Mouse (Mus musculus) CD8-positive naive resting alpha-beta T cell, adult 2 months (primary cell): ENCODE measurements around the gene Spem2.

Experiments
- DNase-seq, 2 experiments: peaks; one replicate each; pipeline ENCODE4 v3.0.0; 2022; ENCODE audit warnings: low read depth in 2 of 2, low spot score in 2 of 2

Gene Spem2

DNA sequence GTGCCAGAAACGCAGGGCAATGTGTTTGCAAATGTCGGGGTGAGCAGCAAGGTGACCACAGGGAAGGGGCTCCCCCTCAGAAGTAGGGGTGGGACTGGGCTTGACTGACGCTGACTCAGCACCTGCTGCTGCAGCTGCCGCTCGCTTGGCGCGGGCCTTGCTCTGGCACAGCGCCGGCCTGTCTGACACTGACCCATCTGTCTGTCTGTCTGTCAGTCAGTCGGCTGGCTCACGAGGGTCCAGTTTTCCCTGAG lies 18.2 kb downstream of the Spem2 start:
- no peak for DNase-seq

DNA sequence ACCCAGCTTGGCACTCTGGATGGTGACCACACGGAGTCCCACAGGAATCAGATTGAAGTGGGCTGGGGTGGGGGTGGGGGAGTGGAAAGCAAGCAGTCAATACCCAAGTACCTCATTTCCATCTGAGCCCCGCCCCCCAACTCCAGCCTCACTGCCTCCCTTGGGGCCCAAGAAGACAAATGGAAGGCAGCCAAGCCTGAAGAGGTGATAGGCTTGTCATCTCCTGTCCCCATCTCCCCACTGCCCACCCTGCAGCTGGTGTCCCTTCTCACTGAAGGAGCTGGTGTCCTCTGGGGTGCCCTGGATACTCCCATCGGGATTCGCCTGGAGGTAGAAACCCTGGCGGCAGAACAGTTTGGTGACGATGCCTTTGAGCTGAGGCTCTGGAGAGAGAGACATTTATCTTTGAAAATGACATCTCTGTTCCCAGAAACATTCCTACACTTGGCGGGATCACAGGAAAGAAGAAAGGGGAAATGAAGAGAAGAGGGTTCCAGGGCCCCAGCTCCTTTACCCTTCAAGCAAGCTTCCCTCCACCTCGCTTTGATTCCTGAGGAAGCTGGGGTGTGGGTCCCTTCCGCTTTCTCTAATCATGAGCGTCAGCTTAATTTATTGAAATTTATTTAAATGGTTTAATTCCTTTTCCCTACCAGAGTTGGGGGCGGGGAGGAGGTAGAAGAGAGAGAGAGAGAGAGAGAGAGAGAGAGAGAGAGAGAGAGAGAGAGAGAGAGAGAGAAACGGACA lies 18.7 kb downstream of the Spem2 start:
- no peak for DNase-seq

DNA sequence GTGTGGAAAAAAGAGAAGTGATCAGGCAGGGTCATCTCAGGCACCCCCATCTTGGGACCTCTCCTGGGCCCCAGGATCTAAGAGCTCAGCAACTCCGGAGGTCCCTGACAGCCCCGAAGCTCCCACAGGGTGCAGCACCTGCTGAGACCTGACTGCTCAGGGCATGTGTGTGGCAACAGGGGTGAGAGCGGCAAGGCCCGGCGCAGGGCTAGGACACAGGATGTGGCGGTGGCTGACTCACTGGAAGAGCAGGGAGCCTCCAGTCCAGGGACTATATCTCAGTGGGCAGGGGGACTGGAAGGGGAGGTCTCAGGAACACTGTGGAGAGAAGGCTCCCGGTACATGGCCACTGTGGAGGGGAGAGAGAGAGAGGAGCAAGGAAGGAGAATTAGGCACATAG lies 20.3 kb downstream of the Spem2 start:
- DNase-seq, result no peak

DNA sequence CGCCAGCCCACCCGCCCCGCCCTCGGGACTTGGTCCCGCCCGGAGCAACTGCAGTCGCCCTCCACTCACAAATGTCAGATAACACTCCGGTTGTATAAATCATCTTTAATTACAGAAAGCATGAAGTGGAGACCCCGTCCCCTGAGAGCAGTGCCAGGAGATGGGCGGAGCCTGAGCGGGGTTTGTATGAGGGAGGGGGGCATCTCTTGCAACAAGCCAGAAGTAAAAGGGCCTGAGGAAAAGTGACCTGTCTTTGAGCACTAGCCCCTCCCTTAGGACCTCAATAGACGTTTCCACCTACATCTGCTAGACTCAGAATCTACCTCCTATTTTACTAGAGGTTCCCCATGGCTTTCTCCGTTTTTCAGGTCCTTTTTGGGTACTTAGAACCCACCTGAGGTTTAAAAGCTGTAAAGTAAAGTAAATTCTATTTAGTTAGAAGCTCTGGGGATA lies 22.3 kb downstream of the Spem2 start:
- DNase-seq, result no peak

DNA sequence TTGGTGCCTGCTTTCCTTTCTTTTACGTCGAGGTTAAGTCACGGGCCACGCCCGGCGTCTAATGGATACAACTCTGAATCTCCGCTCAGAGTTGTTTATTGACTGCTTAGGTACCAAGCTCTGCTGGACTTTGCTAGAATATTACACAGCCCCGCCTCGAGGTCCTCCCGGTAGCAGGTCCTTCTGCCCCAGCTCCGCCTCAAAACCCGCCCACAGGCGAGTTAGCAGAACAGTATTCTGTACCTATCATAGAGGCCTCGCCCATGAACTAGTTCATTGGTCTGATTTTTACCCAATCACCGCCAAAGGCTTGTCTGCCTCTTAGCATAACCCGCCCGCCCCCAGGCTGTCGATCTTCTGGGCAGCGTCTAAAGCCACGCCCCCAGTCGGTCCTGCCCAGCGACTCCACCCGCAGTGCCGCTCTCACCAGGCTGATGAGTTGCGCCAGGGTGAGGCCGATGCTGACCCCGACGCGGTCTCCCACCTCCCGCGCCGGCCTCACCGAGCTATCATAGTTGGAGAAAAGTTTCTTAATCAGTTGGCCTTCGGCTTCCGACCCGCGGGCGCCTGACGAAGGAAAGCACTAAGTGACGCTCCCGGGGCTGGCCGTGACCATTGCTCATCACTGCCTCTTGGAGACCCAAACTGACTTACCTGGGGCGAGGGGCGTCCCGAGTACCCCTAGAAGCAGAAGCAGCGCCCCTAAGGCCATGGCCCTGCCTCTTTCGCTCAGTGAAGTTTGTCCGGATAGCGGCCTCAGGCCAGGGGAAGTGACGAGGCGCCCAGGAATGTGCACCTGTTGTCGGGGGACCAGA lies 22.9 kb downstream of the Spem2 start, which contains the start of gene Chrnb1:
Chrnb1 (minus strand) TSS at position 776 of the 815 bp plus-strand sequence.
- DNase-seq, result peak; percentile 79 to 80

DNA sequence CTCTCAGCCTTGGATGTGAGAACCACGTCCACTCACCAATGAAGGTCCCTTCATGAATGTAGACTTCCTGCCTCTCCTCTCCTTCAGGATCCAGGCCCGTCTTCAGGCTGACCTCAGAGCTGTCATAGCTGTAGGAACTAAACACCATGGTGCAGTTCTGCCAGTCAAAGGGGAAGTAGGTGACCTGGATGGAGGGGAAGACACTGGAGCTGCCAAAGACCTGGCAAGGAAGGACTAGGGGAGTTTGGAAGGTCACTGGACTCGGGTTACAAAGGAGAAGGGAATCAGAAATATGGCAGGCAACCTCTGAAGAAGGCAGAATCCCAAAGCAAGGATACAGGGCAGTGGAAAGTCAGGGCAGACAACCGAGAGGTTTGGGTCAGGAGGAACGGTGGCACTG lies 24.8 kb downstream of the Spem2 start:
- no peak for DNase-seq

DNA sequence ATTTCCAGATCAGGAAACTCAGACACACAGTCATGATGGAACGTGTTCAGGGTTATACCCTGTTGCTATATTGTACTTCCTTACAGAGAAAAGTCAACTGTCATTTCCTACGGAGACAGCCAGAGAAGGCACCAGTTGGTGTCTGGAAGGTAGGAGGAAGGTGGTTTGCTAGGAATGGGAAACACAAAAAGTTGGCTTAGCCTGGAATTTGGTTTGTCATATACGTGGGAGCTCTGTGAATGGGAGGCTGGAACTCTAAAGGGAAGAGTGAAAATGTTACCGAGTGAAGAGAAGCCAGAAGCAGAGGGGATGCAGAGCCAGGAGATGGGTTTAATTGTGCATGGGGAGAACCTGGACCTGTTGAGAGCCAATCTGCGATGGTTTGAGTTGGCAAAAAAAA lies 26.8 kb downstream of the Spem2 start:
- no peak for DNase-seq

DNA sequence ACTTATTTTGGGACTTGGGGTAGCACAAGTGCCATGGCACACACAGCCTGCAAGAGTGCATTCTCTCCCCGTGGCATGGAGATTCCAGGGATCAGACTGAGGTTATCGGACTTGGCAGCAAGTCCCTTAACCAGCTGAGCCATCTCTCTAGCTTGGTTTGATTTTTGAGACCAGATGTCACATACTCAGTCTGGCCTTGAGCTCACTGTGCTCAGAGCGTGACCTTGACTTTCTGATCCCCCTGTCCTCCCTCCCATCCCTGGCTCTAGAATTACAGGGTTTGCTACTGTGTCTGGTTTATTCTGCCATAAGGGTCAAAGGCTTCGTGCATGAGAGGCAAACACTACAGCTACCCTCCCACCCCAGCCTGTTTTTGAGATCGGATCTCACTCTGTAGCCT lies 28.8 kb downstream of the Spem2 start:
- DNase-seq, result no peak

DNA sequence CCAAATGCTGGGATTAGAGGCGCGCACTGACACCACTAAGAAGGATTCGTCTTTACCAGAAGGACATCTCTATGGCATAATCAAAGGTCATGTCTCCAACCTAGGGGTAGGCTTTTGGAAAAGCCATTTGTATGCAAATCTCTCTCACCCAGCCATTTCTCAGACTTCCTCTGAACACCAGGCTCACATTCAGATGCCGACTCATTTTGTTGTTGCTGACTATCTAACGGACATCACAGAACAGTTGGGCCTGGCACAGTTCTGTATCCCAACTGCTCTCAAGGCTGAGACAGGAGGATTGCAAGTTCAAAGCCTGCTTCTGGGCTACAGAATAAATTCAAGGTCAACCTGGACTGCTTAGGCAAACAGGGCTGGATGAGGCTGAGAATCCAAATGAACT lies 31.0 kb downstream of the Spem2 start:
- no peak for DNase-seq

DNA sequence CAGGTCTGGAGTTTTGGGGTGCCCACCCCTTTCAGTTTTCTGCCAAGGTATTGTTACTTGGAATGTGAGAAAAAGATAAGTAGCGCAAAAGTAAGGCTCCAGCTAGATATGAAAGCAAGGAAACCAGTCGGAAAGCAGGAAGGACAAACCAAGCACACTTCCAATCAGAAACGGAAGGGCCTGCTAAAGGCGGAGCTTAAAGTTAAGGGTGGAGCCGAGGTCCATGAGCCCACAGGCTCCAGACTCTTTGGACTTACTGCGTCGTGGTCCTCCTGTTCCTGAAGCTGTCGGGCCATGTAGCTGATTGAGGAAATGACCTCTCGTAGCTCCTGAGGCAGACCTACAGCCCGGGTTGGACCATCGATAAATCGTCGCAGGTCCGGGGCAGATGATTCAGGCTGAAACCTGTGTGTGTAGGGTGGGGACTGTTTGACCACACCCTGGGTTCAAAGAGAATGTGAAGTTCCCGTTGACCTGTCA lies 33.4 kb downstream of the Spem2 start:
- no peak for DNase-seq

DNA sequence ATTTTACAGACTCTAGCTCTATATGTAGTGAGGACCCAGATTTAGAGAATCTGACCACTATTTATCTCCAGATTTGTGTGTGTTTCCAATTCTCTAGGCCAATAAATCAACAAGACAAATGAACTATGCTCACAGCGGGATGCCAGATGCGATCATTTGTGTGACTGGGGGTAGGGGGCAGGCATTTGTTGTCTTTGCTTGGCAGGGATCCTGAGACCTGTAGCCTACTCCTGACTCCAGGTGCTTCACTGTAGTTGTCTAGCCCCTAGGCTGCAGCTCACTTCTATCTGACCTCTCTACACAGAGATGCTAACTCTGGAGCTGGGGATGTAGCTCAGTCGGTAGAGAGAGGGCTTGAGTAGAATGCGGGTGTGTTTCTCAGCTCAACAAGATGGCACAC lies 36.4 kb downstream of the Spem2 start:
- no peak for DNase-seq

DNA sequence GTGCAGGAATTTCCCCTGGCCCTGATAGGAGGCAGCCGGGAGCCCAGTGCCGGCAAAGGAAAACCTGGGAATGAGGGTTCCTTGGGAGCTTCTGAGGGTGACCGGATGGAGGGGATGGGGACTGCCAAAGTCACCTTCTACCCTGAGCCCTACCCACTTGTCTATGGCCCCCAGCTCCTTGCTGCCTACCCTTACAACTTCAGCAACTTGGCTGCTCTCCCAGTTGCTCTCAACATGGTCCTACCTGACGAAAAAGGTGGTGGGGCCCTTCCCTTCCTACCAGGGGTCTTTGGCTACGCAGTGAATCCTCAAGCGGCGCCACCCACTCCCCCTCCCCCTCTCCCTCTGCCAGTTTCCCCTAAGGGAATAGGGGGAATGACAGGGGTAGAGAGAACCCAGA lies 39.3 kb downstream of the Spem2 start:
- DNase-seq, result no peak

DNA sequence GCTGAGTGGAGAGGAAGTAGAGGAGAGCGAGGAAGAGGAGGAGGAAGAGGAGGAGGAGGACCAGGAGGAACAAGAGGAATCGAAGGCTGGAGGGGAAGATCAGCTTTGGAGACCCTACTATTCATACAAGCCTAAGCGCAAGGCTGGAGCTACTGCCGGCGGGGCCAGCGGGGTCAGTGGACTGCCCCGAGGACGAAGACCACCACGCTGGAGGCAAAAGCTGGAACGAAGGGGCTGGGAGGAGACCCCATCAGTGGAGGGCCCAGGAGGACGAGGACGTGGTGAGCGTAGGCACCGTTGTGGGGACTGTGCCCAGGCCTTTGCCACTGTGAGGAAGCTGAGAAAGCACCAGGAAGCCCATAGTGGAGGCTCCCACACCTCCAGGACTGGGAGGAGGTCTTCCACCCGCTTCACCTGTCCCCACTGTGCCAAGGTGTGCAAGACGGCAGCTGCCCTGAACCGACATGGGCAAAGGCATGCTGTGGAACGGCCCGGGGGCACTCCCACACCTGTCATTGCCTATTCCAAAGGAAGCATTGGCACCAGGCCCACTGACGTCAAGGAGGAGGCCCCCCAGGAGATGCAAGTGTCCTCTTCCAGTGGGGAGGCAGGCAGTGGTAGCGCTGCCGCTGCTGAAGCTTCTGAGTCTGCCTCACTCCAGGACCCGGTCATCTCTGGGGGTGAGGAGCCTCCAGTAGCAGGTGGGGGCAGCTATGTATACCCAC lies 39.8 kb downstream of the Spem2 start:
- no peak for DNase-seq

DNA sequence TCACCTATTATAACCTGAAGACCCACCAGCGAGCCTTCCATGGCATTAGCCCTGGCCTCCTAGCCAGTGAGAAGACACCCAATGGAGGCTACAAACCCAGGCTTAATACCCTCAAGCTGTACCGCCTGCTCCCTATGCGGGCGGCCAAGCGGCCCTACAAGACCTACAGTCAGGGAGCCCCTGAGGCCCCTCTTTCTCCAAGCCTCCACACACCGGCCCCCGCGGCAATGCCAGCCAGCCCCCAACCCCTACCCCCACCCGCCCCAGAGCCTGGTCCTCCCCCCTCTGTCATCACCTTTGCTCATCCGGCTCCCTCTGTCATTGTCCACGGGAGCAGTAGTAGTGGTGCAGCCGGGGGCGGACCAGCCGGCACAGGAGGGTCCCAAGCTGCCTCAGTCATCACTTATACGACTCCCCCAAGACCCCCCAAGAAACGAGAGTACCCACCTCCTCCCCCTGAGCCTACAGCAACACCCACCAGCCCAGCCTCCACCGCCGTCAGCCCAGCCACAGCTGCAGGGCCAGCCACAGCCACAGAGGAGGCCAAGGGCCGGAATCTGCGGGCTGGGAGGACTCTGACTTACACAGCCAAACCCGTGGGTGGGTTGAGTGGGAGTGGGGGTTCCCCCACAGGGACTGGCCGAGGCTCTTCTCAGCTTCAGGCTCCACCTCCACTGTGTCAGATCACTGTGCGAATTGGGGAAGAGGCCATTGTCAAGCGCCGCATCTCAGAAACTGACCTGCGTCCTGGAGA lies 40.6 kb downstream of the Spem2 start:
- DNase-seq, result no peak

DNA sequence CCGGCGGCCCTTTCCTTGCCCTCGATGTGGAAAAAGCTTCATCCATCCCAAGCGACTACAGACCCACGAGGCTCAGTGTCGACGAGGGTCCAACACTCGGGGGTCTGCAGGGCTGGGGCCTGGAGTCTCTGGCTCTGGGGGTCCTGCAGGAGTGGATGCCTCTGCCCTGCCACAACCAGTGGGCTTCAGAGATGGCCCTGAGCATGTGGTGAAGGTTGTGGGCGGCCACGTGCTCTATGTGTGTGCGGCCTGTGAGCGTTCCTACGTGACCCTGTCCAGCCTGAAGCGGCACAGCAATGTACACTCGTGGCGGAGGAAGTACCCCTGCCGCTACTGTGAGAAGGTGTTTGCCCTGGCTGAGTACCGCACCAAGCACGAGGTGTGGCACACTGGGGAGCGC lies 41.8 kb downstream of the Spem2 start:
- no peak for DNase-seq

DNA sequence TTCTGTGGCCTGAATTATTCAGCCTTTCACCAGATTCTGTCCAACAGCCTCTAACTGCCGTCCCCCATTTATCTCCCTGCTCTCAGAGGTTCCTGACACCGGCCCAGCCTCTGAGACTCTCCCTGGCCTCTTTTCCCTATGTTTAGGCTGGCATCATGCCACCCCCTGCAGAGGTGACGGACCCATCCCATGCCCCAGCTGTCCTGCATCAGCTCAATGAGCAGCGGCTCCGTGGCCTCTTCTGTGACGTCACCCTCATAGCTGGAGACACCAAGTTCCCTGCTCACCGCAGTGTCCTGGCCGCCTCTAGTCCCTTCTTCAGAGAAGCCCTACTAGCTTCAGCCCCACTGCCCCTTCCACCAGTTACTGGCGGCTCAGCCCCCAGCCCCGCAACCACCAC lies 42.5 kb downstream of the Spem2 start:
- no peak for DNase-seq

DNA sequence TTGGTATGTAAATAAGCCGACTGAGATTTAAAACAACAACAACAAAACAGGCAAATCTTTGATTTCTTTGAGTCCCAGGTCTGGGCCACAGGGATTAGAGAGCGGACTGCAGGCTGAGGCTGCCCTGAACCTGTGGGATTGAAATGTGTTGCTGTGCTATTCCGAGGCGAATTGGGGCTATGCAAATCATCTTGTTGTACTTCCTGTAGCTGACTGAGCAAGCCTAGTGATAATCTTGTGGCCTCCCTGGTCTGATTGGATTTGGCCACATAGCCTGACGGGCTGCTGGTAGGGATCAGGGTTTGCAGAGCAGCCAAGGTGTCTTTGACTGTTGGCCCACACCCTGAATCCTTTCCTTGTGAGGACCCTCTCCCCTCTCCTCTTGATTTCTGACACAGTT lies 43.3 kb downstream of the Spem2 start:
- DNase-seq, result no peak

DNA sequence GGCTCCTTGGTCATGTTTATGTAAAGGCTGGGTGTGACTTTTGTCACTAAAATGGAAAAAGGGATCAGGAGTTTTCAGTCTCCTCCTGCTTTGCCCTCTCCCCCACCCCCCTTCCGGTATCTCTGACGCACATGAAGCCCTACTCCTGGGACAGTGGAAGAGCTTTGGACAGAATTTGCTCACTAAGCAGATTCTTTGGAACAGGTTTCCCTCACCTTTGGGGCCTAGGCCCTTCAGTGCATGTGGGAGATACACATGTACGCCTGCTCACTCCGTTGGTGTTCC lies 50.7 kb downstream of the Spem2 start:
- no peak for DNase-seq

DNA sequence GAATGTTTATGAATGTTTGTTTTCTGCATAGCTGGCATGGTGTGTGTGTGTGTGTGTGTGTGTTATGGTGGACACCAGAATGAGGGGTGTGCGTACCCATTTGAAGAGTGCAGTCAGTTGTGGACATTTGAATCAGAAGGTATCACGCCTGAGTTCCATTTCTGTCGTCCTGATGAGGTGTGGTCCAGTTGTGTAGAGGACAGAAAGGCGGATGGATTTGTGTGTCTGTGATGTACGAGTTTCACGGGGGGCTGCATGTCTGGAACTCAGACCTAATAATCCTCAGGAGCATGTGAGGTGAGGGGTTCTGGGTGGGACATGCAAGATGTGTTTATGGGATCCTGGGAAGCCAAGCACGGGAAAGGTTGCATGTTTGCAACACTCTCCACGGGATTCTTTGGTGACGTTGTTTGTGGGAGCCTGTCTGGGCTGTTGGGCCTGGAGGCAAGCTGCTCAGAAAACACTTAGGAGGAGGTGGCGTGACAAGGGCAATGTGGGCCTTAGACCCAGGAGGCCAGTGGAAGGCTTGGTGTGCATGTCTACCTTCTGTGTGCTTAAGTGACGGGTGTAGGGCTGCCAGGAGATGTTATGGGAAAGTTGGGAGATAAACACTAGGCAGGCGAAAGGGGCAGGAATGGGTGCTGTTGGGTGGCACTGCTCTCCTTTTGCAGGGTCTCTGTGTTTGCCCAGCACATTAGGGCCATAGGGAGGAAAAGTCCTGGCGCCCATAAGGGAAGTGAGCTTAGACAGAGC lies 51.2 kb downstream of the Spem2 start:
- no peak for DNase-seq
